Mouse (Mus musculus) hematopoietic stem cell, adult 5-6 weeks (primary cell): ENCODE results near the gene Rbm8a2. TPM values are rescaled to one million over a fixed set of nuclear protein-coding genes. Genes with fewer than 3 reads are reported as not detected.
"Not testable (repeated sequence)": the region's sequence is repeated elsewhere in the genome, so short reads cannot be mapped to it uniquely, and the experiment has no call there.

Experiments
- ATAC-seq, 2 experiments: fragments of 125-278 bp in 1 of 2; replicated peaks in 1 of 2; 2 replicates each; pipeline ENCODE4 v1.8.0; 2016 to 2017; ENCODE audit warnings: inconsistent platforms in 2 of 2, mild to moderate bottlenecking in 2 of 2, moderate number of reproducible peaks in 2 of 2, low read depth in 1 of 2, moderate TSS enrichment in 1 of 2; ENCODE audit not compliant: low FRiP score in 2 of 2, poor library complexity in 2 of 2, severe bottlenecking in 2 of 2, insufficient read depth in 1 of 2, low TSS enrichment in 1 of 2
- total RNA-seq: library from RNA; stranded (forward); fragments of 172-1452, 232-1000 nt; gene quantifications from 2 replicates; pipeline ENCODE4 v1.2.3, GENCODE M21; 2017

Rbm8a2 gene
- 0.30 and 0.31 TPM in 2 replicates for total RNA-seq

DNA sequence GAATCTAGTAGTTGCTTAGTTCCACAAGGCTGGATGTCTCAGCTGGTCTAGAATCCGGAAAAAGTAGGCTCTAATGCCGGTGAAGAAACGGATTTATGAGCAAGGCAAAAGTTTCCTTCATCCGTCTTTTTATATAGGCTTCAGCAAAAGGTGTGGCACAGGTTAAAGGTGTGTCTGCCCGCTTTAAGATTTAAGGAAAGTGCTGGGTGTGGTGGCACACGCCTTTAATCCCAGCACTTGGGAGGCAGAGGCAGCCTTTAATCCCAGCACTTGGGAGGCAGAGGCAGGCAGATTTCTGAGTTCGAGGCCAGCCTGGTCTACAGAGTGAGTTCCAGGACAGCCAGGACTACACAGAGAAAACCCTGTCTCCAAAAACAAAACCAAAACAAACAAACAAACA lies at the start of gene Rbm8a2:
Gene Rbm8a2, minus strand, starts transcription at position 101 of the 400 bp plus-strand sequence.
- not testable (repeated sequence) for ATAC-seq

- ATAC-seq = no peak
Measured at GRCm38 (mm10) chr1:176028397-176028796, 49.5 kb upstream of the Rbm8a2 start.

GRCm38 (mm10) chr1:176024501-176024900 lies 45.6 kb upstream of the Rbm8a2 start:
- ATAC-seq = no peak

DNA sequence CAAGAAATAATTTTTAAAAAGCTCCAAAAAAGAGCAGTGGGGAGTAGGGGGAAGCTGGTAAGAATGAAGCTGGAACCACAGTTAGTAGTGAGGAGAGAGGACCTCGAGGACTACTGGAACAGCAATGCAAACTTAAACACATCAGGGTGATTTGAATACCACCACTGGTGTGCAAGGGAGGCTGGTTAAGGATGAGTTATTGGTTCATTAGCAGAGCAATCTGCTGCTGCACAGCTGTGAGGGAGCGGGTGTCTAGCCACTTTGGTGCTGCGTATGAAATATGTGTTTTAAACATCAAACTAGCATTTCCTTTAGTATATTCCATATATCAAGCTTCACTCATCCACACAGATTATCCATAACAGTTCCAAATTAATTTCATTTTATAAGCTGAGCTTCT lies 39.6 kb upstream of the Rbm8a2 start:
- ATAC-seq = no peak

DNA sequence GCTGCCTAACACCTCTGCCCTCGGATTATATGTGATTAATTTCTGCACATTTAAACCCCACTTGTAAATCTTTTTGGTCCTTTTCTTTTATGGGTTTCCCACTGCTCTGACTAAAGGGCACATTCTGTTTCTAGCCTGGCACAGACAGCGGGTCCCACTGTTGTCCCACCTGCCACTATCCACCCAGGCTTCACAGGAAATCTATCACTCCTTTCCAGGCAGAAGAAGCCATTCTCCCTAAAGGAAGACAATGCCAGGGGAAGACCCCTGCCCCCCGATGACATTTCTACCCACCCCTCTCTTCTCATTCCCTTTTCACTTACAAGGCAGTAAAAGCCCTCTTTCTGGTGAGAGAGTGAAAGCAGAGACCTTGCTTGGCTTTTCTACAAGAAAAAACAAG lies 37.2 kb upstream of the Rbm8a2 start:
- no peak for ATAC-seq

- ATAC-seq = no peak
Measured at GRCm38 (mm10) chr1:176013497-176014268, 34.8 kb upstream of the Rbm8a2 start.

DNA sequence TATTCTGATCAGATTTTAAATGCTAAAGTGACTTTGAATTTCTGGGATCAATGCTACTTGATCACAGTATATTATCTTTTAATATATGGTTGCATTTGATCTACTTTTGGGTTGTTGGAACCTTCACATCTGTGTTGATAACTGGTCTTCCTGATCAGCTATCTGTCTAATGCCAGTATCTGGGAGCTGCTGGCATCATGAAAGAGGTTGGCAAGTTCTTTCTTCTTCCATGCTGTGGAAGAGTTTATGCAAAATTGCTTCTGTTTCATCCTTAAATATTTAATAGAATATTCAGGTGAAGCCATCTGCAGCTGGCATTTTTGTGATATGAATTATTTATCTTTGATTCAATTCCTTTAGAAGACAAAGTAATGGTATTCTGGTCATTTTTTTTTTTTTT lies 32.6 kb upstream of the Rbm8a2 start:
- ATAC-seq = no peak

- ATAC-seq = no peak
Measured at GRCm38 (mm10) chr1:176011072-176011471, 32.2 kb upstream of the Rbm8a2 start.

- ATAC-seq = no peak
Measured at GRCm38 (mm10) chr1:176008411-176008810, 29.5 kb upstream of the Rbm8a2 start.

DNA sequence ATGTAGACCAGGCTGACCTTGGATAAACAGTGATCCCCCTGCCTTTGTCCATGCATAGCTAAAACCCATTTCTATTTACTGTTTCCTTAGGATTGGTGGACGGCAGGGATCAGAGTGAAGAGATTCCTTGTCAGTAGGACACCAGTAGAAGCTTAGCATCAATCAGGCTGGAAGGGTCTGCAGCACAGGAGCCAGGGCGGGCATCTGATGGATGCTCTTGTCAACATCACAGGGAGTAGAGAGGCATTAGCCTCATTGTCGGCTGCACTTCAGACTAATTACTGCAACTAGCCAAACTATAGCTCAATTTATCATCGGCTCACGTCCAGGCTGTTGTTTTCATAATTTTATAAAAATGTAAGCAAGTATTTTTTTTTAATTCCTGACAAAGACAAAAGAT lies 21.7 kb upstream of the Rbm8a2 start:
- ATAC-seq = no peak

DNA sequence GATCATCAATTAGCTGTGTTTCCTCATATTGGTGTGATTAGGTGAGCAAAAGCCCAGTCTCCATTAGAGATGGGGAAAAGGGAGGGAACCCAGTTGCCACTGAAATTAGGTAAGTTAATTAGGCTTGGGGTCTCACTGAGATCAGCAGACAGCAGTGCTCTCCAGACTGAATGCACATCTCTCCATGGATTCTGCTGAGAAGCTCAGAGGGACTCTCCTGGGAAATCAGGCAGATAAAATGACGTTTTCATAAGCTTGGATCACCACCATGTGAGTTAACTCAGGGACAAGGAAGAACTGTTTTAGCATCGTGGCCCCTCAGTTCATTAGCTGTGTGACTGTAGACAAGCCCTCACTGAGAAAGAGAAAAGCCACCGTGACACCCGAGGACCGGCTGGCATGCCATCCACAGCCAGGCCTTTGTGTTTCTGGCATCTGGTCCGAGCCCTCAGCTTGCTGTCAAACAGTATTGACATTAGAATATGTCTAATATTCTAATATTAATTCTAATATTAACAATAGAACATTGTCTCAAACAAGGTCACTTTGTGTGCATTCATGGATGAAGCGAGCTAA lies 18.2 kb upstream of the Rbm8a2 start:
- ATAC-seq = no peak

- no peak for ATAC-seq
Measured at GRCm38 (mm10) chr1:175988912-175989311, 10.0 kb upstream of the Rbm8a2 start.

DNA sequence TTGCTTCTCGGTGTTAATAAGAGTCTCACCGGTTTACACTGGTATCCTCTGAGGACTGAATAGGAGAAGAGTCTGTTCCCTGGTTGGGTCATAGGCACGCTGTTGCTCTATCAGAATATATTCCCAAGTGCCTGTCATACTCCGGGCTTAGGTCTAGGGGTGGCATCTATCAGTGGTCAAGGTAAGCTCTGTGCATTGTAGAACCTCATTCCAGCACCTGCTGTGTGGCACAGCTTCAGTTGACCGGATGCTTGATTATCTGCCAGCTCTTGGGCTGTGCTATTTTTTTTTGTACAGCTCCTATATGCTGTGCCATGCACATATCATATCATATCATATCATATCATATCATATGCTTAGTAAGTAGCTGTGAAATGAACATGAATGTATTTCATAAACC lies 9.5 kb upstream of the Rbm8a2 start:
- ATAC-seq = no peak

DNA sequence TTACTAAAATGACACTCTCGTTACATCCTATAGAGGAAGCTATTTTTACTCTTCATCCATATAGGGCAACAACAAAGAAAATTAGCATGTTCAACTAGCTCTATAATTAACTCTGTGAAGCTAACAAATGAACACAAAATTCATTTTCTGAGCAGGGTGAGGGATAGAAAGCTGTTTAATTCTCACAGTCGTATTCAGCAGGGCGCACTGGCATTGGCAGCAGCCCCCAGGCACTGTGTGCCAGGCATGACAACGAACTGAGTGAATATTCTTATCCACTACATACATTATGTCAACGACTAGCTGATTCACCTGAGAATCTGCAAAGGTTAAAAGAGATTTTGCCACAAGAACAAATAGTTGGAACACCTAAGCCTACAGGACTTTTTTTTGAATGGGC lies 8.2 kb downstream of the Rbm8a2 start:
- ATAC-seq = no peak

DNA sequence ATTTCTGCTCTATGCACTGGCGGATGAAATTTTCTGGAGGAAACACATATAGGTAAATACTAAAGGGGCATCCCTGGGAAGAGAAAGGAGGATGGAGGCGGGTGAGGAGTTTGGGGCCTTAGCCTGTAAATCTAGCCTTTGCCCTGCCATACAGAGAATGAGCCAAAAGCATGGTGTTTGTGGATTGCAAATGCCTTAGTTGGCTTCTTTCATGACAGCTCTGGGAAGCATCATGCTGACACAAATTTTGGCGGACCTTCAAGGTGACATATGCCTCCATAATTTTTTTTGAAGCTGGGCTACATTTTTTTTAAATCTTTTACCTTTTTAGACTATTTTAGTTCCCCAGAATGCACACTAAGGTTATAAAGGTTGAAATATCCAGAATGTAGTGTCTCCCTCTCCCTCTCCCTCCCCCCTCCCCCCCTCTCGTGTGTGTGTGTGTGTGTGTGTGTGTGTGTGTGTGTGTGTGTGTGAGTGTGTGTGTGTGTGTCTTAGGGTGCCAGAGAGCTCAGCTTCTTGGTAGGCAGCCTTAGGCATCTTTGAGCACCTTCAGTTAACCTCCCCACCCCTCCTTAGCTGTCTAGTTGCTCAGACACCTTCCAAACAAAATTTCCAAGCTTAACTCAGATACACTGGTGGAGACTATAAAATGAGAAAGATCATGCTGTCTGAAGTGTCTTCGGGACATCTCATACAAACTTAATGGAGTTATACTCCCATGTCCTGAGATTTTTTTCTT lies 11.7 kb downstream of the Rbm8a2 start:
- no peak for ATAC-seq

DNA sequence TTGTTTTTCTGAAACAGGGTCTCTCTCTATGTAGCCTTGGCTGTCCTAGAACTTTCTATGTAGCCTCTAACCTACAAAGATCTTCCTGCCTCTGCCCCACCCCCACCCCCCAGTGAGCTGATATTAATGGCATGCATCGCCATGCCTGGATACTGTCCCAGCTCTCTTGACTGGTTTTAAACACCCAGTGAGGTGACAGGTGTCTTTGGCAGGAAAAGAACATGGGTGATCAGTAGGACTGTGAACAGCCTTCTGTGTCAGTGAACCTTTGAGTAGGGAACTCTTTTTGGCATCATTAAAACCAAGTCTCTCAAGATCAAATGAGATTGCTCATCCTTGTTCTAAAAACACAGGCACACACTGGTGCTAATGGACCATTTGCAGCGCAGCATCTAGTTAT lies 17.1 kb downstream of the Rbm8a2 start:
- ATAC-seq = no peak

GRCm38 (mm10) chr1:175950851-175951250 lies 28.1 kb downstream of the Rbm8a2 start:
- no peak for ATAC-seq

GRCm38 (mm10) chr1:175950421-175950820 lies 28.5 kb downstream of the Rbm8a2 start:
- ATAC-seq = no peak
